Mouse (Mus musculus) liver, embryonic 14.5 days (tissue): Measurements from ENCODE around the gene C6. TPM values are rescaled to one million over a fixed set of nuclear protein-coding genes. Genes with fewer than 3 reads are reported as not detected.

Experiments used
- ATAC-seq: fragments of 200-750 bp; cut with Nextera tagmentation; 2 replicates; pipeline ENCODE4 v1.8.0; 2017; ENCODE audit warnings: moderate number of reproducible peaks, mild to moderate bottlenecking, moderate library complexity; ENCODE audit not compliant: insufficient read depth
- DNase-seq, 3 experiments: peaks; one replicate each; pipeline ENCODE4 v3.0.0-alpha.2; 2012 to 2013; ENCODE audit warnings: low read depth in 3 of 3, low spot score in 3 of 3
- H3K27ac ChIP-seq: fragments of 300-500 bp; sonication (generic); 2 replicates; pipeline ENCODE4 v1.5.1; 2014; ENCODE audit warnings: moderate library complexity, mild to moderate bottlenecking, control low read depth, inconsistent platforms
- H3K27me3 ChIP-seq: fragments of 300-500 bp; sonication (generic); 2 replicates; pipeline ENCODE4 v1.6.1; 2014; ENCODE audit warnings: mild to moderate bottlenecking, low read length, moderate library complexity; ENCODE audit not compliant: control insufficient read depth, insufficient read depth
- H3K36me3 ChIP-seq: fragments of 300-500 bp; sonication (generic); replicated peaks from 2 replicates; pipeline ENCODE4 v1.6.1; 2014; ENCODE audit warnings: low read depth; ENCODE audit not compliant: control insufficient read depth, insufficient read depth
- H3K4me1 ChIP-seq, 2 experiments: fragments of 200-500 bp in 1 of 2; fragments of 300-500 bp in 1 of 2; sonication (generic) in 1 of 2; replicated peaks; 2 replicates each; pipeline ENCODE4 v1.6.1; 2012 to 2014; ENCODE audit warnings: antibody characterized with exemption in 1 of 2, inconsistent platforms in 1 of 2, low read length in 1 of 2; ENCODE audit not compliant: control insufficient read depth in 2 of 2, insufficient read depth in 2 of 2
- H3K4me2 ChIP-seq: fragments of 300-500 bp; sonication (generic); 2 replicates; pipeline ENCODE4 v1.6.1; 2014; ENCODE audit warnings: low read depth, mild to moderate bottlenecking, control low read depth, moderate library complexity
- H3K4me3 ChIP-seq, 2 experiments: fragments of 200-500 bp in 1 of 2; fragments of 300-500 bp in 1 of 2; sonication (generic) in 1 of 2; 2 replicates each; pipeline ENCODE4 v1.5.1; 2012 to 2014; ENCODE audit warnings: low read depth in 2 of 2, low read length in 2 of 2, mild to moderate bottlenecking in 2 of 2, control low read depth in 1 of 2, inconsistent platforms in 1 of 2, moderate library complexity in 1 of 2; ENCODE audit not compliant: insufficient read depth in 1 of 2
- H3K9ac ChIP-seq: fragments of 300-500 bp; sonication (generic); replicated peaks from 2 replicates; pipeline ENCODE4 v1.6.1; 2014; ENCODE audit warnings: mild to moderate bottlenecking, control low read depth, moderate library complexity
- H3K9me3 ChIP-seq: fragments of 300-500 bp; sonication (generic); 2 replicates; pipeline ENCODE4 v1.6.1; 2016; ENCODE audit warnings: low read length, mixed read lengths; ENCODE audit not compliant: control insufficient read depth
- CTCF ChIP-seq: IDR thresholded peaks from 2 replicates; pipeline ENCODE4 v1.5.1; 2016; ENCODE audit warnings: antibody characterized with exemption, low read depth, control low read depth
- EP300 ChIP-seq: IDR thresholded peaks from 2 replicates; pipeline ENCODE4 v1.6.1; 2016; ENCODE audit warnings: antibody characterized with exemption, low read depth
- WGBS: fragments of 180-500 bp; shearing (Covaris S2); extraction: QIAGEN DNeasy Blood & Tissue Kit; methylation state at CpG from one replicate; pipeline ENCODE4 v1.1.7; 2014; ENCODE audit not compliant: insufficient replicate concordance; 5-methylcytosine and 5-hydroxymethylcytosine counted together
- polyA plus RNA-seq, 2 experiments: library from polyadenylated mRNA; depleted of rRNA in 1 of 2; stranded (reverse) in 1 of 2; unstranded in 1 of 2; fragments of >200 nt; fragmentation: Nextera tagmentation in 1 of 2; extraction: Ambion mirVana in 1 of 2; gene quantifications; 2 replicates each; pipeline versions ENCODE4 v1.2.1 to v1.2.3; 2012 to 2014

The C6 gene
- polyA plus RNA-seq, 2 experiments, result 0.60 to 1.3 TPM

DNA sequence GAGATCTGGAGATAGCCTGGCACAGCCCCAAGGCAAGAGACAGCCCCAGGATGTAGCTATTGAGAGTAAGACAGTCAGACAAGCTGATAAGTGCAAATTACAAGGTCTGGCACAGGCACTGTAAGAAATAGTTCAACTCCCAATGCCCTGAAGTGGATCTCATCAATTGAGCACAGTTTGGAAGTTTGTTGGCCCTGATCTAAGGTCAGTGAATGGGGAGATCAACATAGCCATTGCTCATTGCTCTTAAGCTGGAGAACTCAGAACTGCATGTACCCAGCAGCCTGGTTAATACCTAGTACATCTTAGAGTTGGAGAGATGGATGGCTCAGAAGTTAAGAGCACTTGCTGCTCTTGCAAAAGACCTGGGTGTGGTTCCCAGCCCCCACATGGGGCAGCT is 100.8 kb downstream of the C6 start:
- H3K27me3 ChIP-seq, result no peaks in the 10 kb centered on the region
- no peaks in the 10 kb centered on the region for H3K9me3 ChIP-seq
- no peak overlapping the region for H3K4me2 ChIP-seq
- DNase-seq (no peak), ATAC-seq (no peak)
- no peak for TF ChIP-seq CTCF
- no peak for TF ChIP-seq EP300
- no peaks in the 10 kb centered on the region for H3K4me1 ChIP-seq
- no peak overlapping the region for H3K27ac ChIP-seq
- H3K36me3 ChIP-seq, result no peaks in the 10 kb centered on the region
- no peak overlapping the region for H3K9ac ChIP-seq
- no peak overlapping the region for H3K4me3 ChIP-seq

DNA sequence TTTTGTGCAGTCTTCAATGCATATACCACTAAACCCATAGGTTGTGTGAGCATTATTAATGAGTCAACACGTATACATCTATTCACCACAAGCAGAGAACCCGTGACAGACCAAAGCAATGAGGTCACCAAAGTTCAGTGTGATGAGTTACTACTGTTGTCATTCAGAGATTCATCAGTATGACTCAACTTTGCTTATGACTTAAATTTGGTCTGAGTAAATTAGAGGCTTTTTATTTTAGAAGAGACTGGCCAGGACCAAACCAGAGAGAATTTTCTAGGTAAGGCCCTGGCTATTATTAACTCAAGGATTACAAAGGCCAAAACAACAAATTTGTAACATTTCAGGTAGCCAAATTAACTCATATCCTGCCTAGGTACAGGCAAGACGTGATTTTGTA is 109.4 kb downstream of the C6 start:
- TF ChIP-seq EP300 (no peak), CTCF (no peak)
- Histone ChIP-seq H3K9me3 (no peaks in the 10 kb centered on the region), H3K4me3 (no peak overlapping the region), H3K9ac (no peak overlapping the region), H3K4me1 (no peaks in the 10 kb centered on the region), H3K27ac (no peak overlapping the region), H3K36me3 (no peaks in the 10 kb centered on the region), H3K4me2 (no peak overlapping the region), H3K27me3 (no peaks in the 10 kb centered on the region)
- 60% methylated on average over 3 of the region's 3 CpGs for WGBS
- ATAC-seq (no peak), DNase-seq (no peak)

- 69% methylated on average over 1 of the region's 1 CpGs for WGBS
- no peak for ATAC-seq
- H3K9ac ChIP-seq, result no peak overlapping the region
- H3K4me3 ChIP-seq, result no peak overlapping the region
- H3K27ac ChIP-seq, result no peak overlapping the region
- H3K4me1 ChIP-seq, result no peaks in the 10 kb centered on the region
- TF ChIP-seq CTCF (no peak), EP300 (no peak)
- DNase-seq, result no peak
- H3K27me3 ChIP-seq, result no peaks in the 10 kb centered on the region
- H3K9me3 ChIP-seq, result no peaks in the 10 kb centered on the region
- H3K4me2 ChIP-seq, result no peak overlapping the region
- no peaks in the 10 kb centered on the region for H3K36me3 ChIP-seq
These were observed 123.0 kb downstream of the C6 start for GRCm38 (mm10) chr15:4850015-4850414.

Other genes starting within 250 kb of the C6 start
- not detected in 2 replicates for gene Mroh2b, start 171.6 kb downstream of the C6 start, polyA plus RNA-seq (2012; rRNA removed)
- gene Mroh2b, start 171.6 kb downstream of the C6 start, polyA plus RNA-seq (2014; fragmentation: Nextera tagmentation; extraction: Ambion mirVana), result not detected in 2 replicates